8 mouse cellular contexts compared by ENCODE assay signal in the genomic region with DNA sequence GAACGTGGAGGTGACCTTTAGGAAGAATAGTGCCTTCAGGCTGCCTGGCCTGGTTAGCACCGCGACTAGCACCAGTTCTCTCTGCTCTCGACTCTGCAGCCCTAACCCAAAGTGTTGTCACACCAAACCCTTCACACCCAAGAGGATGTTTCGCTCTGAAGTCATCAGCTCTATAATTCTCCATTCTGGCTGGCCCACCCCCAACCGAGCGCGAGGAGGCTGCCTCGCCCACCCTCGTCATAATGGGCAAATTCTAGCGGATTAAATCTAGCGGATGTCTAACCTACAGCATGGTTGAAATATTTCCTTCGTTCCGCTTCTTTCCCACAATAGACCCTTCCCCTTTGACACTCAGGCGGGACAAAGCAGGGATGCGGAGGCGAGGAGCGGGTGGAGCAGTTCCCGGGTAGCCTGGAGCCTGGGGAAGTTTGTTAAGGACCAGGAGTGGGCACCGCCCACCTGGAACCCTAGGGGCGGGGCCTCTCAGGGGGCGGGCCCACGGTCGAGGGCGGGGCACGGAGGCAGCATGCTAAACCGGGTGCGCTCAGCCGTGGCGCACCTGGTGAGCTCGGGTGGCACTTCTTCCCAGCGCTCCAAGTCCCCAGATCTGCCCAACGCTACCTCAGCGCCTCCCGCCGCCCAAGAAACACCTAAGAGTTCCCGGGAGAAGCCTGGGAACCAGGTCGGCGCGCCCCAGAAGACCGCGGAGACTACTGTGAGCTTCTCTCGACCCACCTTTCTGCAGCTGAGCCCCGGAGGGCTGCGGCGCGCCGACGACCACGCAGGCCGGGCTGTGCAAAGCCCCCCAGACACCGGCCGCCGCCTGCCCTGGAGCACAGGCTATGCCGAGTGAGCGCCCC. TPM values are rescaled to one million over a fixed set of nuclear protein-coding genes. Genes with fewer than 3 reads are reported as not detected.
DNase-seq lines count a peak whose midpoint lies in the region; ATAC-seq and TF ChIP-seq lines count a peak whose summit lies in the region.

Ppm1j (plus strand) TSS at position 496 of the 860 bp plus-strand sequence.

- intact Hi-C loops in left cerebral cortex, postnatal 4 days (cut with DNase I) = no loop called here

- no peak for TF ChIP-seq CTCF in liver, postnatal 0 days (IDR thresholded peaks at IDR 0.05; ENCODE audit: low read depth)

- H3K36me3 ChIP-seq in intestine, embryonic 15.5 days = no peaks in the 10 kb centered on the region
- H3K36me3 ChIP-seq in liver, postnatal 0 days (replicated peaks; ENCODE audit: insufficient read depth, low read length) = no peaks in the 10 kb centered on the region
- H3K36me3 ChIP-seq in neural tube, embryonic 11.5 days (ENCODE audit: control insufficient read depth, insufficient read depth, low read length) = no peaks in the 10 kb centered on the region

- no peak for TF ChIP-seq EP300 in liver, postnatal 0 days (IDR thresholded peaks at IDR 0.05; ENCODE audit: low read depth)

- peaks cover 64% of the 10 kb centered on the region for H3K27me3 ChIP-seq in intestine, embryonic 15.5 days (replicated peaks)
- peaks cover 77% of the 10 kb centered on the region for H3K27me3 ChIP-seq in liver, postnatal 0 days (ENCODE audit: insufficient read depth, low read length)
- H3K27me3 ChIP-seq in neural tube, embryonic 11.5 days (ENCODE audit: control insufficient read depth, insufficient read depth, low read length) = peaks cover 82% of the 10 kb centered on the region

- peak; percentile 87 for ATAC-seq in intestine, embryonic 15.5 days
- peak; percentile 77 for ATAC-seq in liver, postnatal 0 days
- ATAC-seq in neural tube, embryonic 11.5 days (ENCODE audit: insufficient read depth, low FRiP score, low TSS enrichment) = peak; percentile 64

- H3K4me2 ChIP-seq in intestine, embryonic 15.5 days (replicated peaks) = peak within 1 kb of the TSS; percentile 99
- H3K4me2 ChIP-seq in liver, postnatal 0 days (ENCODE audit: low read depth, low read length) = peak within 1 kb of the TSS; percentile 87
- H3K4me2 ChIP-seq in neural tube, embryonic 11.5 days (ENCODE audit: low read depth) = peak within 1 kb of the TSS; percentile 57

- no peaks in the 10 kb centered on the region for H3K9me3 ChIP-seq in intestine, embryonic 15.5 days
- H3K9me3 ChIP-seq in liver, postnatal 0 days (ENCODE audit: low read length) = no peaks in the 10 kb centered on the region
- H3K9me3 ChIP-seq in neural tube, embryonic 11.5 days (ENCODE audit: control insufficient read depth, low read length) = no peaks in the 10 kb centered on the region

- WGBS in intestine, embryonic 15.5 days = under 1% methylated on average over 56 of the region's 56 CpGs
- 3% methylated on average over 51 of the region's 56 CpGs for WGBS in liver, postnatal 0 days (ENCODE audit: insufficient replicate concordance)
- WGBS in neural tube, embryonic 11.5 days = under 1% methylated on average over 54 of the region's 56 CpGs

- peak; percentile 23 for DNase-seq in left cerebral cortex, postnatal 4 days
- no peak for DNase-seq in left cerebral cortex, adult 9 months (ENCODE audit: low spot score in 2 of 2)
- DNase-seq in c-Kit-positive CD71-positive TER-119-positive erythroid progenitor cells, embryonic 14.5 days (ENCODE audit: low spot score) = peak; percentile 37
- DNase-seq in gastrocnemius, postnatal 4 days (ENCODE audit: low spot score in 2 of 2) = peak in 1 of 2 experiments; percentile 46
- DNase-seq in liver, postnatal 0 days = peak; percentile 81
- DNase-seq in neural tube, embryonic 11.5 days (ENCODE audit: low spot score) = peak; percentile 72
- peak; percentile 69 for DNase-seq in urinary bladder, postnatal 25 days (ENCODE audit: low spot score)

- peak within 1 kb of the TSS; percentile 51 for H3K9ac ChIP-seq in intestine, embryonic 15.5 days
- peak within 1 kb of the TSS; percentile 41 for H3K9ac ChIP-seq in liver, postnatal 0 days (replicated peaks)
- H3K9ac ChIP-seq in neural tube, embryonic 11.5 days (ENCODE audit: low read length) = peak within 1 kb of the TSS; percentile 5; the same call in 1 of the 2 replicates

- H3K4me3 ChIP-seq in intestine, embryonic 15.5 days (replicated peaks) = peak within 1 kb of the TSS; percentile 55
- peak within 1 kb of the TSS; percentile 52 for H3K4me3 ChIP-seq in liver, postnatal 0 days (ENCODE audit: low read depth, low read length)
- H3K4me3 ChIP-seq in neural tube, embryonic 11.5 days (ENCODE audit: low read depth, low read length) = peak within 1 kb of the TSS; percentile 41

- H3K27ac ChIP-seq in intestine, embryonic 15.5 days = no peak within 1 kb of the TSS
- H3K27ac ChIP-seq in liver, postnatal 0 days (ENCODE audit: low read depth) = no peak within 1 kb of the TSS
- H3K27ac ChIP-seq in neural tube, embryonic 11.5 days (ENCODE audit: low read depth, low read length) = no peak within 1 kb of the TSS

- peaks cover 30% of the 10 kb centered on the region for H3K4me1 ChIP-seq in intestine, embryonic 15.5 days (replicated peaks)
- H3K4me1 ChIP-seq in liver, postnatal 0 days (ENCODE audit: insufficient read depth) = peaks cover 26% of the 10 kb centered on the region
- peaks cover 9% of the 10 kb centered on the region; the same call in 1 of the 2 replicates for H3K4me1 ChIP-seq in neural tube, embryonic 11.5 days (ENCODE audit: control insufficient read depth, insufficient read depth, low read length)

RNA-seq across cellular contexts. Expression of gene Ppm1j, which starts in this region (rescaled TPM):
- total RNA-seq in left cerebral cortex, postnatal 4 days (2021) = 1 to 10 TPM; 1.0 to 2.2 TPM
- 10 to 100 TPM; 19.0 to 26.8 TPM for total RNA-seq in gastrocnemius, postnatal 4 days (2021)
- polyA plus RNA-seq in intestine, embryonic 15.5 days (2015; fragmentation: Nextera tagmentation; extraction: Ambion mirVana) = 2.9 and 4.5 TPM in 2 replicates
- polyA plus RNA-seq in liver, postnatal 0 days (2015; fragmentation: Nextera tagmentation; extraction: Ambion mirVana) = 0.30 and 0.31 TPM in 2 replicates
- 1.0 and 1.9 TPM in 2 replicates for polyA plus RNA-seq in neural tube, embryonic 11.5 days (2014; fragmentation: Nextera tagmentation; extraction: Ambion mirVana)

Comparison
In these comparisons a context has a peak if more than half of its experiments do, and no peak if none do; other contexts are left out.
1. RNA of gene Ppm1j (total RNA-seq): 19.0 to 26.8 TPM in gastrocnemius, postnatal 4 days; 1.0 to 2.2 TPM in left cerebral cortex, postnatal 4 days; every median in the first group is over 4 times any median in the second.
2. DNase-seq: peak in left cerebral cortex, postnatal 4 days (single experiment), c-Kit-positive CD71-positive TER-119-positive erythroid progenitor cells, embryonic 14.5 days (single experiment), neural tube, embryonic 11.5 days (single experiment) and urinary bladder, postnatal 25 days (single experiment); none in left cerebral cortex, adult 9 months (0 of 2).
3. Peak in DNase-seq, ATAC-seq, H3K4me3 ChIP-seq, H3K9ac ChIP-seq and H3K4me2 ChIP-seq in liver, postnatal 0 days; RNA of the gene not detected or under 1 TPM.
4. Peak in every context shown above with its lines, with median percentiles within 50 percentile points of each other: ATAC-seq, H3K4me2 ChIP-seq, H3K4me3 ChIP-seq and H3K9ac ChIP-seq.